In the genomic region with DNA sequence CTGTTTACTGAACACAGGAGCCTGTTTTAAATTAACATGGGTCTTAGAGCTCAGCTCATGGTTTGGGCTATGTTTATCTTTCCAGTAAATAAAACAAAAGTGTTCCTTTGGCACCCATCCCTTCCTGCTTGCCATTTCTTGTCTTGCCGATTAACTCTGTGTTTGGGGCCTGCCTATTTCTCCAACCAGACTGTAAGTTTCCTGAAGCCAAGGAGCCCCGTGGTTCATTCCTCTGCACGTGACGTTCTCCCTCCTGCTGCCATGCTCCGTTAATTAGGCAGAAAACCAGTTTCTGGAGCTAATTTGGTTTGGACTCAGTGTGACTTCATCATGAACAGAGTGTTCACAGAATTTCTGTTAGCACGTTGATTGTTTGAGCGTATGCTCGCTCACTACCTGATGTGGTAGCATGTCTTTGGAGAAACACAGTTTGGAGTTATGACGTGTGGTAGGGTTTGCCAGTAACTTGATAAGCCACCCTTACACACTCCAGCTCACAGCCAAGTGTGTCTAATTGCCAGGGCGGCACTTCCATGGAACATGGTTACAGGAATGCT, we compare ENCODE assay signal across 8 mouse cellular contexts.
DNase-seq lines count a peak whose midpoint lies in the region; ATAC-seq and TF ChIP-seq lines count a peak whose summit lies in the region.
"Had no signal": no experiment of that assay in that cellular context is flagged by ENCODE, and none has a peak within 500 bp of the region (broad histone marks: within the 10 kb centered on the region; RNA-seq: fewer than 3 reads in every experiment).

No protein-coding gene starts in this region.

- no peak for ATAC-seq in hindbrain, postnatal 0 days
- no peak for ATAC-seq in hindbrain, embryonic 14.5 days (ENCODE audit: low FRiP score)
- peak; percentile 42; the same call in 1 of the 2 replicates for ATAC-seq in forebrain, postnatal 0 days
- ATAC-seq in stomach, postnatal 0 days (ENCODE audit: low FRiP score, low TSS enrichment) = no peak

- WGBS in hindbrain, postnatal 0 days = 51% methylated on average over 10 of the region's 10 CpGs
- 64% methylated on average over 10 of the region's 10 CpGs for WGBS in hindbrain, embryonic 14.5 days
- 43% methylated on average over 10 of the region's 10 CpGs for WGBS in forebrain, postnatal 0 days
- 63% methylated on average over 10 of the region's 10 CpGs for WGBS in stomach, postnatal 0 days

- no peak for TF ChIP-seq EP300 in stomach, postnatal 0 days (optimal IDR thresholded peaks at IDR 0.05)

- no peak overlapping the region for H3K4me3 ChIP-seq in hindbrain, postnatal 0 days (ENCODE audit: low read length)
- no peak overlapping the region for H3K4me3 ChIP-seq in hindbrain, embryonic 14.5 days (replicated peaks; ENCODE audit: low read length)
- H3K4me3 ChIP-seq in forebrain, postnatal 0 days (ENCODE audit: low read depth, low read length) = no peak overlapping the region
- no peak overlapping the region for H3K4me3 ChIP-seq in stomach, postnatal 0 days (ENCODE audit: low read depth, low read length)

- no peak overlapping the region for H3K4me2 ChIP-seq in hindbrain, postnatal 0 days (ENCODE audit: low read depth, low read length)
- no peak overlapping the region for H3K4me2 ChIP-seq in hindbrain, embryonic 14.5 days (replicated peaks)
- H3K4me2 ChIP-seq in forebrain, postnatal 0 days (ENCODE audit: low read depth) = no peak overlapping the region
- H3K4me2 ChIP-seq in stomach, postnatal 0 days (replicated peaks; ENCODE audit: low read depth) = no peak overlapping the region

- H3K9me3 ChIP-seq in hindbrain, postnatal 0 days (ENCODE audit: low read length) = no peaks in the 10 kb centered on the region
- H3K9me3 ChIP-seq in hindbrain, embryonic 14.5 days (ENCODE audit: control insufficient read depth, low read length) = no peaks in the 10 kb centered on the region
- H3K9me3 ChIP-seq in forebrain, postnatal 0 days (ENCODE audit: low read length) = no peaks in the 10 kb centered on the region
- H3K9me3 ChIP-seq in stomach, postnatal 0 days (ENCODE audit: control insufficient read depth, low read length) = no peaks in the 10 kb centered on the region

- H3K9ac ChIP-seq in hindbrain, postnatal 0 days (replicated peaks; ENCODE audit: low read length) = no peak overlapping the region
- H3K9ac ChIP-seq in hindbrain, embryonic 14.5 days = no peak overlapping the region
- H3K9ac ChIP-seq in forebrain, postnatal 0 days = no peak overlapping the region
- H3K9ac ChIP-seq in stomach, postnatal 0 days (ENCODE audit: low read length) = no peak overlapping the region

- no peak for TF ChIP-seq CTCF in hindbrain, postnatal 0 days (IDR thresholded peaks at IDR 0.05; ENCODE audit: low read depth)
- no peak for TF ChIP-seq CTCF in forebrain, postnatal 0 days (IDR thresholded peaks at IDR 0.05; ENCODE audit: low read depth)
- TF ChIP-seq CTCF in stomach, postnatal 0 days (IDR thresholded peaks at IDR 0.05; ENCODE audit: low read depth) = no peak

- no peak for DNase-seq in hindbrain, postnatal 0 days (ENCODE audit: low spot score)
- DNase-seq in hindbrain, embryonic 14.5 days (ENCODE audit: low spot score) = no peak
- DNase-seq in retina, postnatal 1 day = peak; percentile 29
- DNase-seq in retina, embryonic 14.5 days (ENCODE audit: low spot score) = no peak
- DNase-seq in forebrain, postnatal 0 days = peak; percentile 41
- no peak for DNase-seq in stomach, postnatal 0 days (ENCODE audit: low spot score)
- no peak for DNase-seq in frontal cortex, adult 2 months (ENCODE audit: extremely low spot score in 1 of 2, low spot score in 1 of 2)
- DNase-seq: lung, postnatal 14 days had no signal

- no peaks in the 10 kb centered on the region for H3K36me3 ChIP-seq in hindbrain, postnatal 0 days (ENCODE audit: insufficient read depth, low read length)
- H3K36me3 ChIP-seq in hindbrain, embryonic 14.5 days (replicated peaks; ENCODE audit: control insufficient read depth, insufficient read depth) = no peaks in the 10 kb centered on the region
- H3K36me3 ChIP-seq in forebrain, postnatal 0 days (ENCODE audit: insufficient read depth) = no peaks in the 10 kb centered on the region
- no peaks in the 10 kb centered on the region; the same call in 1 of the 2 replicates for H3K36me3 ChIP-seq in stomach, postnatal 0 days (ENCODE audit: control insufficient read depth, insufficient read depth, low read length)

- no peaks in the 10 kb centered on the region for H3K27me3 ChIP-seq in hindbrain, postnatal 0 days (ENCODE audit: insufficient read depth, low read length)
- no peaks in the 10 kb centered on the region for H3K27me3 ChIP-seq in hindbrain, embryonic 14.5 days (ENCODE audit: control insufficient read depth, insufficient read depth, low read length)
- H3K27me3 ChIP-seq in forebrain, postnatal 0 days (ENCODE audit: insufficient read depth, low read length) = no peaks in the 10 kb centered on the region
- H3K27me3 ChIP-seq in stomach, postnatal 0 days (ENCODE audit: control insufficient read depth, insufficient read depth, low read length) = no peaks in the 10 kb centered on the region

- H3K4me1 ChIP-seq in hindbrain, postnatal 0 days (ENCODE audit: insufficient read depth, low read length) = peaks cover 5% of the 10 kb centered on the region
- H3K4me1 ChIP-seq in hindbrain, embryonic 14.5 days (replicated peaks; ENCODE audit: control insufficient read depth, insufficient read depth, low read length) = 0 out of 2 replicates have a peak, but pooled peaks cover 8% of the 10 kb centered on the region
- H3K4me1 ChIP-seq in forebrain, postnatal 0 days (ENCODE audit: insufficient read depth) = no peaks in the 10 kb centered on the region
- peaks cover 6% of the 10 kb centered on the region for H3K4me1 ChIP-seq in stomach, postnatal 0 days (replicated peaks; ENCODE audit: control insufficient read depth, insufficient read depth)

- peak overlapping the region; percentile 42; the same call in 1 of the 2 replicates for H3K27ac ChIP-seq in hindbrain, postnatal 0 days
- no peak overlapping the region for H3K27ac ChIP-seq in hindbrain, embryonic 14.5 days
- H3K27ac ChIP-seq in forebrain, postnatal 0 days (ENCODE audit: low read depth, low read length) = no peak overlapping the region
- H3K27ac ChIP-seq in stomach, postnatal 0 days (replicated peaks) = peak overlapping the region; percentile 61; the same call in 1 of the 2 replicates

Comparison
In these comparisons a context has a peak if more than half of its experiments do, and no peak if none do; other contexts are left out.
1. DNase-seq: peak in retina, postnatal 1 day (single experiment) and forebrain, postnatal 0 days (single experiment); none in hindbrain, postnatal 0 days (single experiment), hindbrain, embryonic 14.5 days (single experiment), retina, embryonic 14.5 days (single experiment), stomach, postnatal 0 days (single experiment) and frontal cortex, adult 2 months (0 of 2).
2. H3K27ac ChIP-seq: peak in hindbrain, postnatal 0 days (single experiment) and stomach, postnatal 0 days (single experiment); none in hindbrain, embryonic 14.5 days (single experiment) and forebrain, postnatal 0 days (single experiment).